Mouse (Mus musculus) kidney, adult 2 months (tissue): ENCODE results near the gene Insig1. TPM values are rescaled to one million over a fixed set of nuclear protein-coding genes. Genes with fewer than 3 reads are reported as not detected.

Experiments used
- DNase-seq: peaks from one replicate; pipeline ENCODE4 v3.0.0; 2021
- H3K27ac ChIP-seq: fragments of 200-500 bp; 2 replicates; pipeline ENCODE4 v1.5.1; 2012; ENCODE audit warnings: low read depth, low read length, control low read depth, inconsistent platforms; ENCODE audit not compliant: insufficient read depth
- H3K27me3 ChIP-seq: fragments of 200-500 bp; replicated peaks from 2 replicates; pipeline ENCODE4 v1.6.1; 2012; ENCODE audit warnings: mild to moderate bottlenecking, moderate library complexity, low read length, inconsistent platforms; ENCODE audit not compliant: control insufficient read depth, insufficient read depth
- H3K36me3 ChIP-seq: fragments of 200-500 bp; 2 replicates; pipeline ENCODE4 v1.6.1; 2012; ENCODE audit warnings: mild to moderate bottlenecking, moderate library complexity, low read length, inconsistent platforms; ENCODE audit not compliant: control insufficient read depth, insufficient read depth
- H3K4me1 ChIP-seq: fragments of 200-500 bp; 2 replicates; pipeline ENCODE4 v1.6.1; 2011; ENCODE audit warnings: low read length; ENCODE audit not compliant: control insufficient read depth, insufficient read depth
- H3K4me3 ChIP-seq: fragments of 200-500 bp; 2 replicates; pipeline ENCODE4 v1.5.1; 2011; ENCODE audit warnings: mild to moderate bottlenecking, low read depth, low read length, control low read depth; ENCODE audit not compliant: insufficient read depth
- CTCF ChIP-seq: fragments of 200-500 bp; conservative IDR thresholded peaks from 2 replicates; pipeline ENCODE4 v1.5.1; 2011; ENCODE audit warnings: low read depth, mild to moderate bottlenecking, control low read depth, low read length, moderate library complexity, mixed read lengths; ENCODE audit not compliant: insufficient read depth, insufficient read length
- POLR2A ChIP-seq: fragments of 200-500 bp; IDR thresholded peaks from one replicate; pipeline ENCODE4 v1.6.1; 2011; ENCODE audit warnings: low read depth, low read length, control low read depth
- WGBS: fragments of 180-500 bp; shearing (Covaris S2); methylation state at CpG from one replicate; pipeline ENCODE4 v1.1.7; 2018; 5-methylcytosine and 5-hydroxymethylcytosine counted together
- polyA plus RNA-seq: library from polyadenylated mRNA; depleted of rRNA; stranded (reverse); fragments of >200 nt; gene quantifications from 2 replicates; pipeline ENCODE4 v1.2.3, GENCODE M21; 2012

Insig1 gene
- polyA plus RNA-seq, 1 experiment: 52.0 TPM

- no peak for DNase-seq
- Histone ChIP-seq H3K4me1 (peaks cover 5% of the 10 kb centered on the region; the same call in 1 of the 2 replicates), H3K27me3 (no peaks in the 10 kb centered on the region), H3K4me3 (no peak overlapping the region), H3K36me3 (no peaks in the 10 kb centered on the region), H3K27ac (peak overlapping the region; percentile 51)
- TF ChIP-seq CTCF (no peak), POLR2A (no peak)
- WGBS: 97% methylated on average over 1 of the region's 1 CpGs
Observed at GRCm38 (mm10) chr5:28036518-28036917, 34.6 kb upstream of the Insig1 start.

DNA sequence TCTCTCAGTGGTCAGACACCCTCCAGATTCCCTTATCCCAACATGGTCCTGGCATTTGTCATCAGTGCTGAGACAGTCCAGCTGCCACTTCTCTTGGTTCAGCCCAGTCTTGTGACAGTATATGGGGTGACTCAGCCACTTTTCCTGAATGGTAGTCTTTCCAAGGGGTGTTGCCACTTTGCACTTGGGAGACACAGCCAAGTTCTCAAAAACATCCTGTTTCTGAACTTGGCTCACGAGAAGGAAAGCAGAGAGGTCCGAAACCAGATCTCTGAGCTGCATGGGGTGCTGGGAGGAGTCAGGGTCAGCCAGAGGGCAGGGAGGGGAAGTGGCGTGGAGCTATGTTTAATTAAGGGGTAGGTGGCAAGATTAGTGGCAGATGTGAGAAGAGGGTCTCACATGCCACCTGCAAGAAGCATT is 34.0 kb upstream of the Insig1 start:
- 9% methylated on average over 3 of the region's 3 CpGs for WGBS
- peak; percentile 85 for DNase-seq
- Histone ChIP-seq H3K4me3 (no peak overlapping the region), H3K27me3 (no peaks in the 10 kb centered on the region), H3K4me1 (peaks cover 5% of the 10 kb centered on the region; the same call in 1 of the 2 replicates), H3K36me3 (no peaks in the 10 kb centered on the region), H3K27ac (peak overlapping the region; percentile 51)
- no peak for TF ChIP-seq CTCF
- TF ChIP-seq POLR2A: no peak

DNA sequence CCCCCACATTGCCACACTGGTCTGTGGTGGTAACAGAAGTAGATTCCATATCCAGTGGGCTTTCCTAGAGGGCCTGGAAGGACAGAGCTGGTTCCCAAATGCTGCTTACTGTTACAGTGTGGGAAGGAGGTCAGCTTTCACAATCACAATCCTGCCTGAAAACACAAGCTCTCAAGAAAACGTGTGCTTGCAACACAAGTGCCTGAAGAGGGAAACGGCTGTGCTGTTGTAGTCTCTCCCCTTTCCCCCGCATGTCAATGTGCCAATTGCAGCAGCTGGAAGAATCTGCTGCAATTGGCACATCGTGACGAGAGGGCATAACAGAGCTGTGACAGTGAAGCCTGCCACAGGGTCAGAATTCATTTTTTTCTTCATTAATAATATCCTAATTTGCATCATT is 33.5 kb upstream of the Insig1 start:
- H3K36me3 ChIP-seq: no peaks in the 10 kb centered on the region
- H3K4me1 ChIP-seq: peaks cover 5% of the 10 kb centered on the region; the same call in 1 of the 2 replicates
- WGBS: 15% methylated on average over 5 of the region's 5 CpGs
- no peak overlapping the region for H3K4me3 ChIP-seq
- no peaks in the 10 kb centered on the region for H3K27me3 ChIP-seq
- DNase-seq: peak; percentile 27
- TF ChIP-seq CTCF (no peak), POLR2A (no peak)
- H3K27ac ChIP-seq: peak overlapping the region; percentile 33

DNA sequence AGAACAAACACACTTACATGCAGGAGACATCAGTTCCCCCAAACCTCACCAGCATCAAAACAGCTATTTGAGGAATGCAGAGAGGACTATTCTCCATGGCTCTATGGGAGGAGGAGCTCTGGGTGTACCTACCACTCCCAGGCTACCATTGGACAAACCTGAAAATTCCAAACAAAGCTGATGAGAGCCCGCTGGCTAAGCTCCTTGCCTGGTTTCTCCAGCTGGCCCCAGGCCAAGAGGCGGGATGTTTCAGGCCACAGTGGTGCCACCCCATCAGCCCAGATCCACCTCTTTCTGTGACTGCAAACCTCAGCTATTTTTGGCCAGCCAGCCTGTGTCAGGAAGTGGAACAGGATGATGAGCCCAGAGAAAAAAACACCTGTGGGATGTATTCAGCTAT is 33.0 kb upstream of the Insig1 start:
- TF ChIP-seq CTCF (no peak), POLR2A (no peak)
- WGBS: 9% methylated on average over 2 of the region's 2 CpGs
- Histone ChIP-seq H3K27me3 (no peaks in the 10 kb centered on the region), H3K36me3 (no peaks in the 10 kb centered on the region), H3K27ac (peak overlapping the region; percentile 33; the same call in 1 of the 2 replicates), H3K4me1 (peaks cover 5% of the 10 kb centered on the region; the same call in 1 of the 2 replicates), H3K4me3 (no peak overlapping the region)
- DNase-seq: peak; percentile 96

- no peak for TF ChIP-seq POLR2A
Observed at GRCm38 (mm10) chr5:28039746-28040655, 31.2 kb upstream of the Insig1 start.

DNA sequence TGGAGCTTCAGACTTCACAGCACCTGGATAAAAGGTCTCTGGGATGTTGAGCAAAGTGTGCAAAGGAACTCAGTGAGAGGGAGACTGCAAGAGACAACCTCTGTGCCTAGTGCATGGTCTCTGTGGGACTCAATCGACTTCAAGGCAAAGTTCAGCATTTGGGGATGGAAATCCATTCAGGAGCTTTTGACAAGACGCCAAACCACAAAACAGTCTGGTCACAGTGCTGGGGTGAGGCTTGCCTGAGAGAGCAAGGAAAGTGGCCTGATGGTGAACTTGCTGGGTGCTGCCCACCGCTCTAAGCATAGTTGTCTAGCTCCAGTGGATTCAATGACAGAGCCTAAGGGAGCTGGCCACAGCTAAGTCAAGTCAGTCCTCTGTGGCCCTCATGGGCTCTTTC is 30.4 kb upstream of the Insig1 start:
- no peak overlapping the region for H3K27ac ChIP-seq
- H3K4me1 ChIP-seq: peaks cover 5% of the 10 kb centered on the region; the same call in 1 of the 2 replicates
- TF ChIP-seq POLR2A: no peak
- TF ChIP-seq CTCF: no peak
- H3K27me3 ChIP-seq: no peaks in the 10 kb centered on the region
- DNase-seq: peak; percentile 42
- 81% methylated on average over 3 of the region's 3 CpGs for WGBS
- no peak overlapping the region for H3K4me3 ChIP-seq
- no peaks in the 10 kb centered on the region for H3K36me3 ChIP-seq

More at GRCm38 (mm10) chr5:28039746-28040655, 31.2 kb upstream of the Insig1 start:
- H3K27me3 ChIP-seq: no peaks in the 10 kb centered on the region
- WGBS: 72% methylated on average over 7 of the region's 7 CpGs
- no peak overlapping the region for H3K27ac ChIP-seq
- H3K36me3 ChIP-seq: no peaks in the 10 kb centered on the region
- no peak overlapping the region for H3K4me3 ChIP-seq
- peak; percentile 76 for DNase-seq
- peaks cover 5% of the 10 kb centered on the region; the same call in 1 of the 2 replicates for H3K4me1 ChIP-seq

DNA sequence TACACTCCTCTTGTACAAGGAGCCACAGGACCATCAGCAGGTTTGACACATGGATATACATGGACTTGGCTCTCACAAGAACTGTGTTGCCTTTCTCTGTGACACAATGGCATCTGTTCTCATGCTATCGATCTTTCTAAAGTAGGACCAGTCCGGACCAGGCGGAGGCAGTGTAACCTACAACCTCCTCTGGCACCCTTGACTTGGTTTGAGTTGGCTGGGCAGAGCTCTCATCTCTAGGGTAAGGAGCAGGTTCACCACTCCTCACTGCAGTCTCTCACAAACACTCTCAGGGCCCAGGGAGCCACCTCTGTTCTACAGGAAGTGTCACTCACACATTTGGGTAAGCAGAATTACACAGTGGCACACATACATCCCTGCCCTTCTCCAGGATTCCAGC is 29.1 kb upstream of the Insig1 start:
- WGBS: 97% methylated on average over 3 of the region's 3 CpGs
- TF ChIP-seq CTCF (no peak), POLR2A (no peak)
- Histone ChIP-seq H3K27me3 (no peaks in the 10 kb centered on the region), H3K36me3 (no peaks in the 10 kb centered on the region), H3K4me3 (no peak overlapping the region), H3K4me1 (peaks cover under 1% of the 10 kb centered on the region; the same call in 1 of the 2 replicates), H3K27ac (no peak overlapping the region)
- DNase-seq: no peak
